Mouse (Mus musculus): ENCODE measurements around the gene Dennd2a.

Dennd2a gene

DNA sequence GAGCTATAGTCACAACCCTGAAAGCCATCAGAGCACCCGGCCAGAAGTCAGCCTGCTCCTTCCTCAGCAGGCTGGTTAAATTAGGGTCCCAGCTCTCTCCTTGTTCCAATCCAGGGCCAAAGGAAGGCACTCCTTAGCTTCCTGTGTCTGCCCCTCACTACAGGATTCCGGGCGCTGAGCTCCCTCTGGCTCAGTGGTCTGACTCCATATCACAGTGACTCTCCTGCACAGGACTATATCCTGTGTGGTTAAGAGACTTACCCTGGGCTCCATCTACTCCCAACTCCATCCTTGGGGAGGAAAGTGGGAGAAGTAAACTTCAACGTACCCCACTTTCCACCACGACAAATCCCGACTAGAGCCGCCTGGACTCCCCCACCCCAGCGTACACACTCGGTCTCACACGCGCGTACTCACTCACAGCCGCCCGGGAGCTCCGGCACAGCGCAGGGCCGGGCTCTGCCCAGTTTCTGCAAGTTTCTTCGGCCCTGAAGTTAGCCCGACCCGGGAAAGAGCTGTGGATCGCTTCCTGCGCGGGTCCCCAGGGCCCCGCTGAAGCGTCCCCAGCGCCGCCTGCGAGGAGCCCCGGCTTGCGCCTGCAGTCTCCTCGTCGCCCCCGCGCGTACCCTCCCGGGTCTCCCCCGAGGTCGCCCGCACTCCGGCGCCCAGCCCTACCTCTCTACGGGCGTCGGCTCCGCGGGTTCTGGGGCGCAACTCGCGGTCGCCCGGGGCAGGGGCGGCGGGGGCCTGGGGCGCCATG, 587 bp downstream of the Dennd2a start:
- DNase-seq (ENCODE audit: low read depth, low spot score) = peak; percentile 9

DNA sequence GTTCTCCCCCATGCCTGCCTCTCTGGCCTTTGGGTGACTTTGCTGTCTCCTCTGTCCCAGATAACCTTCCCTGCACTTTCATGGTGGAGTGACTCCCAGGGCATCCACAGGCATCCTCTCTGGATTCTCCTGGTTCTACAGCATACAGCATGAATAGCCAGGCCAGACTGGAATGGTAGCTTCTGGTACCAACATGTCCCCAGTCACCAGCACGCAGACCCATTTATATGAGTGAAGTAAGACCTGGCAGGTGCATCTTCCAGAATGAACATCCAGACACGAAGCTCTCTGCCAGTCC, 2.1 kb downstream of the Dennd2a start:
- no peak for DNase-seq (ENCODE audit: low read depth, low spot score)

GRCm38 (mm10) chr6:39554888-39555647, 2.6 kb downstream of the Dennd2a start:
- no peak for DNase-seq (ENCODE audit: low read depth, low spot score)

DNA sequence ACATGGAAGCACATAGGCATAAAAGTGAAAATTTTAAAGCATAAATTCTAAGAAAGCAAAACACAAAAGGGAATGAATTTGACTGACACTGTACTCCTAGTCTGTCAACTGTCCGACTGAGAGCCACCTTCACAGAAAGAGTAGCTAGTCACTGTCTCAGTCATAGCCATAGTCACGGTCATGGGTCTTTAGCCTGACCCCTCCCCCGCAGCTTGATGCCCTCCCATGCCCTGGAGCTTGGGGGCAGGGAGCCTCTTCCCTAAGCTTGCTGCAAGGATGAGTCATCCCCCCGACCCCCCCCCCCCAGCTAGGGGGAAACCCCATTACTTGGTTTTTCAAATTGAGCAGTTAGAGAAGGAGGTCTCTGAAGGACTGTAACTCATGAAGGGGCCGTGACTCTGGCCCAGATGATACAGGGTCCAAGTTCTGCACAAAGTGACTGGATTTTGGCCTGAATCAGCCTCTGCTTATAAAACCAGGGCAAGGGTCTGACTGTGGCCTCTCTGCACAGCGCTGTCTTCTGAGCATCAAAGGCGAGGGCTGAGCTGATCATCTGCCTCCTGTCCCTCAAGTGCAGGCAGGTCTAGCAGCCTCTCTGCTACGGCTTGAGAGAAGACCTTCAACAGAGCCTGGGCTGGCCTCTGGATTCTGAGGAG, 5.6 kb downstream of the Dennd2a start:
- peak; percentile 20 for DNase-seq (ENCODE audit: low read depth, low spot score)

- no peak for DNase-seq (ENCODE audit: low read depth, low spot score)
Measured at GRCm38 (mm10) chr6:39548030-39548429, 9.6 kb downstream of the Dennd2a start.

- no peak for DNase-seq (ENCODE audit: low read depth, low spot score)
Measured at GRCm38 (mm10) chr6:39545474-39545873, 12.2 kb downstream of the Dennd2a start.

DNA sequence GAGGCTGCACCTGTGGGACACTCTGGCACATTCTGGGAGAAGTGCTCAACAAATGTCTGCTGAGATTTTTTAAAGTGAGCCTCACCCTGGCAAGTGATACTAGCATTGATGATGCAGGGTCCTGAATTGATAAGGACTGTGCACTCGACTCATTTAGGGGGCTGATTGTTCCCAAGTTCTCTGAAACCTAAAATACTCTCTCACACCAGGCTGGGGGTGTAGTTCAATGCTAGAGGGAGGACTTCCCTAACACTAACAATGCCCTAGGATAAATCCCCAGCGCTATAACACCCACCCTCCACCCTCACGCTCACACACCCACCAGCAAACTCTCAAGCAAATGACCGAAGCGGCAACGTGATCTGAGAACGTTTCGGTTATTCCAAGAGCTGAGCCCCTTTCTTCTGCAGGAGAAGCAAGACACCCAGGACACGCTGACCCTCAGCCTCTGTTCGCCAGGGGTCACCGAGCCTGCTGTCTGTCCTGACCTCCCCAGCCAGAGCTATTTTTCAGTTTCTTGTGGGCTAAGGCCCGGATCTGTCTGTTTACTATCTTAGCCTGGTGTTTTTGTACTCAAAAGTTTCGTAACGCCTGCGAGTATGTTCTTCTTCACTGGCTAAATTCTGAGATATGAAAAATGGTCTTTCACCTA, 13.8 kb downstream of the Dennd2a start:
- no peak for DNase-seq (ENCODE audit: low read depth, low spot score)

DNA sequence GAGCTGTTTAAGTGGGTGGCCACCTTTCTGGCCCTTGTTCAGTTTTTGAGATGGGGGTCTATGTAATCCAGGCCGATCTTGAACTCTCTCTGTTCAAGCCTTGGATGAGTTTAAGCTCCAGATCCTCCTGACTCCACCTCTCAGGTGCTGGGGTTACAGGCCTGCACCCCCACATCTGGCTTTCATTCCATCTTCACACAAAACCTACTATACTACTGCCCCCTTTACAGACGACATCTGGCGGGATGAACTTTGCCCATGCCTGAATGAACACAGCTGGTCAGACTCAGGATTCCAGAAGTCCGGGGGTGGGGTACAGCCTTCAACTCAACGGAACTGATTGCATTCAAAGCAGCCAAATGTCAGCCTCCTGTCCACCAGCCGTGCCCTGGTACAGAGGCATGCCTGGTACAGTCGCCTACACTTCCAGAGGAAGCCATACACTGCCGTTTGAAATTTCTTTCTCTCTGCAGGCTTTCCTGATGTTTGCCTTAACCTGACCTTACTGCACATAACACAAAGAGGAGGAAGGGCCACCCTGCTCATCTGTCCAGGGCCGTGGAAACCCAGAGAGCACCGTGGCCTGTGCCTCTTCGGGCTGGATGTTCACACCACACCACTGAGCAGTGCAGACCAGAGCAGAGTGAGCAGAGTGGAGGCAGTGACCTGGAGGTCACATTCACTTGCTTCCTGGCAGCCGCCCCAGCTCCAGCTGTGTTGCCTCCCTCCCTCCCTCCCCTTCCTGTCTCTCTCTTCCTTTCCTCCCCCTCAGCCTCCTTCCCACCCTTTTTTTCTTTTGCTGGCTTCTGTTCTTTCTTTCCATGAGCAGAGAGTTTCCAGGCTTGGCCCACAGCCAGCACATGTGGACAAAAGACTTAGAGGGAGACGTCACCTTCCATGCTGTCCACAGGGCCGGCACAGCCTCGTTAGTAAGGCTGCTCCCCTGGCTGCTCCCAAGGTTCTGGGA, 14.8 kb downstream of the Dennd2a start:
- no peak for DNase-seq (ENCODE audit: low read depth, low spot score)

DNA sequence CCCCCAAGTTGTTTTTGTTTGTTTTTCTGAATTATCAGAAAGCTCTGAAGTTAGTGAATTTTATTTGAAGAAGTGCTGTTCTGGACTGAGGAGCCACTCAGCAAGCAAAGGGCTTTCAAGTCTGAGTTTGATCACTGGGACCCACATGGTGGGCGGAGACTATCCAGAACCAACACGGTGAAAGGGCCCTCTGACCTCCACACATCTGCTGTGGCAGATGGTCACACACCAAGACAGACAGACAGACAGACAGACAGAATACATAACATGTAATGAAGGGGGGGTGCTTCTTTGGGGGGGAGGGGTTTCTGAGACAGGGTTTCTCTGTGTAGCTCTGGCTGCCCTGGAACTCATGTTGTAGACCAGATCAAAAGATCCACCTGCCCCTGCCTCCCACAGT, 17.1 kb downstream of the Dennd2a start:
- DNase-seq (ENCODE audit: low read depth, low spot score) = no peak

- DNase-seq (ENCODE audit: low read depth, low spot score) = peak; percentile 25
Measured at GRCm38 (mm10) chr6:39539679-39540155, 17.9 kb downstream of the Dennd2a start.

- DNase-seq (ENCODE audit: low read depth, low spot score) = no peak
Measured at GRCm38 (mm10) chr6:39538227-39538626, 19.4 kb downstream of the Dennd2a start.

GRCm38 (mm10) chr6:39537276-39537675, 20.4 kb downstream of the Dennd2a start:
- DNase-seq (ENCODE audit: low read depth, low spot score) = no peak

DNA sequence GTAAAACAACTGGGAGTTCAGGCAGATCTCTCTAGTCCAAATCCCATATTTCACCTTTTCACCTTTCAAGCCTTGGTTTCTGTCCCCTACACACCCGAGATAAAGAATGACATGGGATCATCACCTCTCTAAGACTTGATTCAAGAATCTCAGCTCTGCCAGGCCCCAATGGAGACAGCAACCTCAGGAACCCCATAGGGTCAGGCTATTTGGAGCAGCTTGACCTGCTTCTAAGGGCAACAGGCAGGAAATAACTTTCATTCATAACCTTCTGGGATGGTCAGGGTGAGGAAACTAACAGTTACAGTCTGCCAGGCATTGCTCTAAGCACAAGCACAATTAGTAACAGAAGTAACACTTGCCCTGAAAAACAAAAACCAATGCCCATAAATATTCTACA, 21.0 kb downstream of the Dennd2a start:
- DNase-seq (ENCODE audit: low read depth, low spot score) = no peak

- DNase-seq (ENCODE audit: low read depth, low spot score) = no peak
Measured at GRCm38 (mm10) chr6:39534944-39535343, 22.7 kb downstream of the Dennd2a start.

DNA sequence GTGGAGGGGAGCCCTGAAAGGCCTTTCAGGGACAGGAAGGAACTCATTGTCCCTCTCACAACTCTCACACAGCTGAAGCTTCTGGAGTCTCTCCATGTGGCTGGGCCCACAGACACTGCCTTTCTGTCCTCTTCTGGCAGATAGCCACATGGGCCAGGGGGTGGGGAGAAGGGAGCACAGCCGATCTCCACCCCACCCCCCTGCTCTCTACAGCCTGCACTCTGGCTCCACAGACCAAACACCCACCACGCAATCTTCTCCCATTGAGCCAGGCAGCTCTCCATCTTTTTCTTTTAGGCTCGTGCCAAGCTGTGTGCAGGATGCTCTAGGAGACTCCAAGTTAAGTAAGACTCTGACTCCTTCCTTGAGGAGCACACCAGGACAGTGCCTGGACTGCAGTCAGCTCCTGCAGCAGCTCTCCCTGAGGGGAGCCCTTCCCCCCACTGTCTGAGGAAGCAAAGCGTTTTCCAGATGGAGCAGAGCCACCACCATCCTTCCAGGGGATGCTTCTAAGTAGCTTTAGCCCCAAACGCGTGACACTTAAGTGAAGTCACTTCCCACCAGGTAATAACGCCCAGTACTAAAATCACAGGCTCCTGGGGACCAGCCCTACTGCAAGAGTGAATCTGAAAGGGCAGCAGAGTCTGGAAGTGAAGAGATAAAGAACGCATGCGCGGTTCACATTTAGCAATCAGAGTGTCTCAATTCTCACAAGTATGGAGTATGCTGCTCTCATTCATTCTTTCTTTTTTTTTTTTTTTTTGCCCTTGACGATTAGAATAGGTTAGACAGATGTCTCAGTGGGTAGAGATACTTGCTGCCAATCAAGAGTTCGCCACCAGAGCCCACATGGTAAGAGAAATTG, 28.8 kb downstream of the Dennd2a start:
- no peak for DNase-seq (ENCODE audit: low read depth, low spot score)

GRCm38 (mm10) chr6:39527811-39528210, 29.9 kb downstream of the Dennd2a start:
- no peak for DNase-seq (ENCODE audit: low read depth, low spot score)

- DNase-seq (ENCODE audit: low read depth, low spot score) = no peak
Measured at GRCm38 (mm10) chr6:39527337-39527784, 30.3 kb downstream of the Dennd2a start.

- peak; percentile 35 for DNase-seq (ENCODE audit: low read depth, low spot score)
Measured at GRCm38 (mm10) chr6:39526797-39527196, 30.9 kb downstream of the Dennd2a start.

- DNase-seq (ENCODE audit: low read depth, low spot score) = no peak
Measured at GRCm38 (mm10) chr6:39523161-39523560, 34.5 kb downstream of the Dennd2a start.

DNA sequence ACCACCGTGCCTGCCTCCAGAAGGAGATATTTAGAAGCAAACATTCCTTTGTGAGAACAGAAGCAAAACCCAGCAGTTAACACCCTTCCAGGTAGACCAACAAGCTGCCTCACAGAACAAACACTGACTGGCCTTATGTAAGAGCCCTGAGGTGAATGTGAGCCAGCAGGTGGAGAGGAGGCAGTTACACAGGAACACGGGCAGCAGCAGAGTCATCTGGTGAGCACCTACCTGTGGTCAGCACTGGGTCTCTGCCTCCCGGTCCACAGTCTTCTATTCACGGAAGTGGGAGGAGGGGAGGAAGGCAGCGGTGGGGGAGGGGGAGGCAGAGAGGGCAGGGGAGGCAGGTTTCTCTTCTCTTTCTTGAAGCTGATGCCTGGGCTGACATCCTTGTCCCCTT, 35.2 kb downstream of the Dennd2a start:
- DNase-seq (ENCODE audit: low read depth, low spot score) = peak; percentile 5

Measured in CD4-positive, CD25-positive, alpha-beta regulatory T cell, adult 2 months (primary cell).